Mouse (Mus musculus): ENCODE results near the gene Plekhg2.

Gene Plekhg2

DNA sequence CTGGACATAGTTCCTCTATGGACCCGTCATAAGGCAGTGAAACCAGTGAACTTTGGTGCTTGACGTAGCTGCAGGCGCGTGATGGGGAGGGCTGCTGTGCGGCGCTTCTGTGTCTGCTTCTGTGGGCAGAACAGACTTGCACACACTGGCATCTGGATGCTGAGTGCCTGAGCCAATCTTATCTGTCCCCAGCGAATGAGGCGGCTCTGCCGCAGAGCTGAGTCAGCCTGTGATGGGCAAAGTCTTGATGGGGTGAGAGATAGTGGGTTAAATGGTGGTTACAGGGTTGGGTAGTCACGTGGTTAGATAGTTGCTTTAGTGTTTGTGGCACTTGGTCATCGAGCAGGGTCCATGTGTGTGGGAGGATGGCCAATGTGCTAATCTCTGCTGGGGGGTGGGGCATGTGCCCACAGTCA, 10.6 kb upstream of the Plekhg2 start:
- peak; percentile 87 for DNase-seq (ENCODE audit: low spot score)

DNA sequence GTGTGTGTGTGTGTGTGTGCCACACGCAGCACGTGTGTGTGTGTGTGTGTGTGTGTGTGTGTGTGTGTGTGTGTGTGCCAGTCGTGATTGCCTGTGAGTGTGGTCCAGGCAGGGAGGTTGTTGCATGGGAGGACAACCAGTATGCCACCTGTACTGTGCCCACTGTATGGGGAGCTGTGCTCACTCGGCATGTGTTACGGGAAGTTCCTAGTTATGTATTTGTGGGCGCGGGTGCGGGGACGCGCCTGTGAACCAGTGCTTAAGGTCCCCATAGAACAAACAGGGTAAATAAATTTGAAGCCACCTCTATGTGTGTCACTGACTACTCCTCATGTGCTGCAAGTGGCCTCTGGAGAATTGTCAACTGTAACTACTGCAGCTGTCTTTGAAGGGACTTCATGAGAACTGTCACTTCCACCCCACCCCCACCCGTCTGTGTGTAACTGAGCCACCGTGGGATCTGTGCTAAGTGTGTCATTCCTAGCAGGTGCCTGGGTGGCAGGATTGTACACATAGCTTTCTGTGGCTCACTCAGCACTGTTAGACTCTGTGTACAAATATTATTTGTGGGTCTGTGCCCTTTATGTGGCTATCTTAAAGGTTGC, 10.1 kb upstream of the Plekhg2 start:
- DNase-seq (ENCODE audit: low spot score): no peak

DNA sequence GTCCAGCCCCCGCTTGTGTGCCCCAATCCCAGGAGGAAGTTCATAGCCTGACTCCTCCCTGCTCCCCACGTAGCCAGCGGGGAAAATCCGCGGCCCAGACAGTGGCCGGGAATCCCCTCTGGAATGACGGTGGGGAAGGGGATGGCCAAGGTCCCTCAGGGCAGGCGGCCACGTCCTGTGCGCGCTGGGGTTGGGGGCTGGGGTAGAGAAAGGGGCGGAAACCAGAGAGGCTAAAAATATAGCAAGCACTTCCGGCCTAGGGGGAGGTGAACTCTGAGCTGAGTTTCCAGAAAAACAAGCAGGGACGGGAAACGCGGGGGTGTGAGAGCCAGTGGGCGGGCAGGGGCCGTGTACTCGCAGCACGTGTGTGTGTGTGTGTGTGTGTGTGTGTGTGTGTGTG, 9.5 kb upstream of the Plekhg2 start:
- DNase-seq (ENCODE audit: low spot score): peak; percentile 97

DNA sequence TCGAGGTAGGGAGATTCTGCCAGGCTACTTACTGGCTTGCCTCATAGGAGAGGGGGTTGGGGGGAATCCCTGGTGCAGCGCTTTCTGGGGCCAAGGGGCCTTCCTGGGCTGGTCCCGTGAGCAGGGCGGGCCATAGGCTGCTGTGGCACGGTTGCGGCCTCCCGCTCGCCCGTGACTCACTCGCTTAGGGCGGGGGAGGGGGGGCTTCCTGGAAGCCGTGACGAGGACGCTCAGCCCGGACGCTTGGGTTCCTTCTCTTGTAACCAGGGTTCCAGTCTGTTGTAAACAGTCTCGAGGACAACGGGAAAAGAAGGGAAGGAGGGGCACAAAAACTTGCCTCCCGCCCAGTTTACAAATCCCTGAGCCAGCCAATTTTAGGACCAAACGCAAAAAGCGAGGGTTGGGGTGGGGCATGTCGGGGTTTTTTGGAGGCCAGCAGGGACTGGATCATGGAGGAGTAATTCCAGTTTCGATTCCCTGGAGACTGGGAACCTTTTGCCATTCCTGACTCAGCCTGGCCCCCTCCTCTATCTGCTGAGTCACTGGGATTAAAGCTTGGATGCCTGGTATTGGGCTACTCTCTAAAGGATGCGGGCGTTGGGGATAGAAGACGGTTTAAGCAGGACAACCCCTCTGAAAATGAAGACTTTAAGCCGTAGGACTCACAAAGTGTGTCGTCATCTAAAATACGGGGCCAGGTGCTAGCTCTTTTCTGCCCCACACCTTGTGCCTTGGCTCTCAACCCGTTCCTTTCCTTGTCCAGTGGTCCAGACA, 8.8 kb upstream of the Plekhg2 start:
- peak; percentile 95 for DNase-seq (ENCODE audit: low spot score)

DNA sequence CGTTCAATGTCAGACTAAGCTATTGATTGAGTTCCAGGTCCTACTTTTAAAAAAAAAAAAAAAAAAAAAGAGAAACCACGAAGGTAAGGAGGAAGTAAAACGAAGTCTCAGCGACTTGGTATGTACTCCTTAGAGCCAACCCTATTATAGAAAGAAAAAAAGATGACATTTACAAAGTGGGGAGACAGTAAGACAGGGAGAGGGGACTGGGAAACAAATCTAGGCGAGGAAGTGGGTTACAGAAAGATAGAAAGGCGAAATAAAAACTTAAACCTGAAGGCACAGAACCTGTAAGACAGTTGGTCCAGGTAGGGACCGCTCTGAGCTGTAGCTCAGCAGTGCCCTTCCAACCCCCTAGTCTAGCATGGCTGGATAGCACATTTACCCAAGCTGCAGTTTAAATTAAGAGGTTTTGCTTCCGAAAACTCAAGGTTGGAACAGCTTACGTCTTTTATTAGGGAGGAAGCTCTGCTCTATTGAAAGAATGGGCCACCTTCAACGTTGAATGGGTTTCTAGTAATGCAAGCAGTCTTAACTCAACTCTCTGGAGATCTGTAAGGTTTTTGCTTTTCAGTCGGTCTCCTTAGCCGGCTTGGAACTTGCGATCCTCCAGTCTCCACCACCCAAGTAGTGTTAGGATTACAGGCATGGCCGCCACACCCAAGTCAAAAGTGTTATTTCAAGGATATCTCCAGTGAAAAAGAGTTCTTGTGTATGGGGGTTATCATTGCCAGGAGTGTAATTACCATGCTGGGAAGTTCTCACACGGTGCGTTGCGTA, 8.0 kb upstream of the Plekhg2 start, which contains the start of gene Zfp36:
Gene Zfp36, minus strand, starts transcription at position 17 of the 780 bp plus-strand sequence.
- no peak for DNase-seq (ENCODE audit: low spot score)

DNA sequence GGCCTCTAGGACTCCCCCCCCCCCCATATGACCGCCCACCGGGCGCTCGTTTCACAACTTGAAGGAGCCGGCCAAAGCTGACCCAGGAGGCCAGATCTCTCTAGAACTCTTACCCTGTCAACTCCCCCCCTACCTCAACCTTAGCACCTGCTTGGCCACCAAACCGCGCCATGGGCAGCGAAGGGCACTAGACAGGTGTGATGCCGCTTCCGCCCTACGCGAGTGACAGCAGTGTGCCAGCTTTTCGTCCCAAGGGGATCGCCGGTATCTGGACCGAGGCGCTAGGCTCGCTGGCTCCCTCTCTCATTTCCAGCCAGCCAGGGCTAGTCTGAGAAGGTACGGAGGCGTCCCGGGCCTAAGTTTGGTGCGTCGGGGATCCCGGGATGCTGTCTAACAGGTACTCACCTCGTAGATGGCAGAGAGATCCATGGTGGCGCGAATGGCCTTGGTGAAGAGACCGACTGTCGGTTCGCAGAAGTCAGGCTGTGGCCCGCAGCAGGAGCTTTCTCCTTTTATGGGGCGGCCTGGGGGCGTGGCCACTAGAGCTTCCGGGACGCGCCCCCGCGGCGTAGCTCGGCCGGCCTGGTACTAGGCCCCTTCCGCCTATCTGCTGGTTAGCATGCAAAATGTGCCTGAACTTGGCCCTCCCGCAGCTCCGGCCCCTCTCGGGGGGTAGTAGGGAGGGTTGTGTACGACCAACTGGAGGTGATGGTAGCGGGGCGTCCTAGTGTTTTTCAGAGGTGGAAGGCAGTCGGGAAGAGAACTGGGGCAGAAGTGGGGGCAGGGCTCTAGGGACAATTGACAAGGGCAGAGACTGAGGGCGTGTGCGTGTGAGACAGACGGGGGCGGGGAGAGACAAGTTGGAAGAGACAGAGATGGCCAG, 6.6 kb upstream of the Plekhg2 start:
- peak; percentile 93 for DNase-seq (ENCODE audit: low spot score)

DNA sequence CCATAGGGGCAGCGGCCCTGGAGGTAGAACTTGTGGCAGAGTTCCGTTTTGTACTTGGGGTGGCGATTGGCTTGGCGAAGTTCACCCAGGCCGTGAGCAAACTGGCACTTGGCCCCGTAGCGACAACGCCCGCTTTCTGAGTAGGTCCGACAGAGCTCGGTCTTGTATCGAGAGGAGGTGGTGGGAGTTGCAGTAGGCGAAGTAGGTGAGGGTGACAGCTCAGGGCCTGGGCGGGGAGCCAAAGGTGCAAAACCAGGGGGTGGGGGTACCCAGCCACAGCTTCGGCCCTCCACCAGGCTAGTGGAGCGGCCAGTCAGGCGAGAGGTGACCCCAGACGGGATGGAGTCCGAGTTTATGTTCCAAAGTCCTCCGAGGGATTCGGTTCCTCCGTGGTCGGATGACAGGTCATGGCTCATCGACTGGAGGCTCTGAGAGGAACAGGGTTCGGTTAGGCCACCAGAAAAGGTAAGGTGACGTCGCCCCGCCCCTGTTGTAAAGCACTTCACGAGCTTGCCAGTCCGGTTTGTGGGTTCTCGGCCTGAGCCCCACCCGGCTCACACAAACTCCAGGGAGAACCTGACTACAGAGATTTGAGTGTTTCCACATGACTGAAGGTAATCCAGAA, 5.8 kb upstream of the Plekhg2 start:
- DNase-seq (ENCODE audit: low spot score): peak; percentile 47

DNA sequence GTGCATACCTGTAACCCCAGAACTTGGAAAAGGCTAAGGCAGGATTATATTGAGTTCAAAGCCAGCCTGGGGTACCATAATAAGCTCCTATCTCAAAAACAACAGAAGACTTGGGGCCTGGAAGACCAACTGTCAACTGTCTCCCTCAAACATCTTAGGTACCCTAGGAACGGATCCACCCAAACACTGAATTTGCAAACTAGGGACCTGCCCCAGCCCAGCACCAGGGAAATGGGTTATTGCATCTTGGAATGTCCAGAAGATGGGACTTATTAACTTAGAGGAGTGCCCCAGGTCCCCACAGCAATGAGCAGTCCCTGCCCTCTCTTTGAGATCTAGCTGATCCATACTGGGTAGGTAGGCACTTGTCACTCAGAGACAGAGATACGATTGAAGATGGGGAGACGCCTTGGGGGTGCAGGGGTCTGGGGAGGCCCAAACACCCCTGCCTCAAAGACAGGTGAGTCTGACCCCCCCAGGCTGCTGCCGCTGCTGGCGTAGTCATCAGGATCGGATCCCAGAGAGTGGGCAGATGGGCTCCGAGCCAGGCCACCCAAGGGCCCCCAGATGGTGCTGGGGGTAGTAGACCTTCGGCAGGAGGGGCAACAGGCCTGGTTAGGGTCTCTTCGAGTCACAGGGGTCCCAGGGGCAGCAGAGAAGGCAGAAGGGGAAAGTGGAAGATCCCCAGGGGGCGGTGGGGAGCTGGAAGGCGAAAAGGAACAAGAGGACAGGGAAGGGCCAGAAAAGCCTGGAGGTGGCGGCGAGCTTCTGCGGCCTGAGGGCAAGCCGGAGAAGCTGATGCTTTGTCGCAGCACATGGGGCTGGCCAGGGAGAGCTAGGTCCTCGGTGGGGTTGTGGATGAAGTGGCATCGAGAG, 5.0 kb upstream of the Plekhg2 start:
- peak; percentile 22 for DNase-seq (ENCODE audit: low spot score)

DNA sequence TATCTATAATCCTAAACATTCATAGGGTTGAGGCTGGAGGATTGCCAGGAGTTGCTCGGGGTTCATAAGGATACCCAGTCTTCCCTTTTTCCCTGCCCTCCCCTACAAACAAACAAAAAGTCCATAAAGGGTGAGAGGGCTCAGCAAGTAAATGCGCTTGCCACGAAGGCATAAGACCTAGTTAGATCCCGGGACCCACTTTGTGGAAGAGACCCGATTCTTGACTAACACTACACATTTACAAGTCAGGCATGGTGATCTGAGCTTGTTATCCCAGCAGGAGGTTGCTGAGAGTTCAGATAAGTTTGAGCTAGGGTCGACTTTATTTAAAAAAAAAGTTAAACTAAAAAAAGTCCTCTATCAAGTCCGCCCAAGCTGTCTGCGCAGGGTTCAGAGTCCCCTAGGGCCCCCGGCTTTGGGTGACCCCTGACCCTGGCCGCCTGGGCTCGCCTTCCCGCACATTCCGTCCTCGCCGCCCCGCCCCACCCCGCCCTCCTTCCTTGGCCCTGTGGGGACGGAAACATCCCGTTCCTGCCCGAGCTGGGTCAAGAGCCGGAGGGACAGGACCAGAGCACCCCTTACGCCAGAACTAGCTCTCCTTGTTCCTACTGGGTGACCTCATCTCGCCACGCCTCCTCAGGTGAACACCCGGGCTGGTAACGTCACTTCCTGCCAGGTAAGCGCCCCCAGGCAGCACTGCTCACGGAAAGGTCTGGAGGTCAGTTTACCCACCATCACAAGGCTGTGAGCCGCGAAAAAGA, 3.8 kb upstream of the Plekhg2 start:
- DNase-seq (ENCODE audit: low spot score): peak; percentile 78

DNA sequence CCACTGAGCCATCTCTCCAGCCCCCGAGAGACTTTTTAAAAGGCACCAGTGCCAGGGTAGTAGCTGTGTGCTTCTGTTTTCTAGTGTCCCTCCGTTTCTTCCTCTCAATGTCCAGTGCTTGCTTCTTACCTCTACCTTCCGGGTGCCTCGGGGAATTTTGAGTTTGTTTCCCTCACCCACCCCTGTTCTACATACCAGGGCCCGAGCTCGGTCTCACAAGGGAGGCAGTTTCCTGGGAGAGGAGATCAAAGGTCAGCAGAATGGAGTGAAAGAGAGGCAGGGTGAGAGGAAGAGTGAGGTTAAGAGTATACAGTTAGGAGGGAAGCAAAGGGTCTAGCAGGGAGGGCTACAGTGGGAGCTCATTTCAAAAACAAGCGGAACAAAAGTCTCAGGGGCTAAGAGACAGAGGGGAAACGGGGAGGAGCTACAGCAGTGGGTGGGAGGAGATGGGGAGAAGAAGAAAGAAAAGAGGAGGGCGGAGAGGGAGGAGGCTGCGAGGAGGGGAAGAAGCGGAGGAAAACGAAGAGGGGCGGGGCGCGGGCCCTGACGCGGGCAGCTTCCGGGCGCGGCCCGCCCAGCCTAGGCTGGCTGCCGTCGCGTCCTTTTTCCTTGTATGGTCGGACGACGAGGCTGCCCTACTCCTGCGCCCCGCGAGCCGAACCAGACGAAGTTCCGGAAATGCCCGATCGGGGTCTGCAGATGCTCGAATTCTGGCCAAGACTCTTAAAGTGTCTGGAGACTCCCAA, 3.0 kb upstream of the Plekhg2 start:
- peak; percentile 94 for DNase-seq (ENCODE audit: low spot score)

DNA sequence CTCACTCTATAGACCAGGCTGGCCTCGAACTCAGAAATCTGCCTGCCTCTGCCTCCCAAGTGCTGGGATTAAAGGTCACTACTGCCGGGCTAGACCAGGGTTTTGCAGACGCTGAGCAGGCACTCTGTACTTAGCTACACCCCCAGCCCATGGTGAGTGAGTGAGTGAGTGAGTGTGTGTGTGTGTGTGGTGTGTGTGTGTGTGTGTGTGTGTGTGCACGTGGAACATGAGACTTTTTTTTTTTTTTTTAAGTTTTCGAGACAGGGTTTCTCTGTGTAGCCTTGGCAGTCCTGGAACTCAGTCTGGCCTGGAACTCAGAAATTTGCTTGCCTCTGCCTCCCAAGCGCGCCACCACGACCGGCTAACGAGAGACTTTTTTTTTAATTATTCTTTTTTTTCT, 2.2 kb upstream of the Plekhg2 start:
- DNase-seq (ENCODE audit: low spot score): peak; percentile 20

DNA sequence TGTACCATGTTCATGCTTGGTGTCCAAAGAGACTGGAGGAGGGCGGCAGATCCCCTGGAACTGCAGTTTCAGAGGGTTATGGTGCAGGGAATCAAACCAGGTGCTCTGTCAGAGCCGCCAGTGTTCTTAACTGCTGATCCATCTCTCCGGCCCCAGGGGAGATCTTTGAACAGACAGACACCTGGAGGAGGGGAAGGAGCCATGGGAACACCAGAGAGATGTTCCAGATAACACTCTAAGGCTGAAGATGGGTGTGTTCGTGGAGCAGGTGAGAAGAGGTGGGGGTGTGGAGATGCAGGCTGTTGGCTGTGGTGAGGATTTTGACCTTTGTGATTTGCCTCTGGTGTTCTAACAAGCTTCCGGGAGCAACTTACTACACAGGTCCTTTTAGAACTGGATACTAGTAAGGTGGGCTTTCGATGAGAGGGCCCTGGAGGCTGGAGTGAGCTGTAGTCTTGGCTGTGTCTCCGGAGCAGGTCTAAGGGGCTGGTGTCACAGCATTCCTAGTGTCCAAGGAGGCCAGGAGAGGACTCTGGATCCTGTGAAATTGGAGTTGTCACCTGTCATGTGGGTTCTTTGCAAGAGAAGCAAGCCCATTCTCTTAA, 1.6 kb upstream of the Plekhg2 start:
- no peak for DNase-seq (ENCODE audit: low spot score)

DNA sequence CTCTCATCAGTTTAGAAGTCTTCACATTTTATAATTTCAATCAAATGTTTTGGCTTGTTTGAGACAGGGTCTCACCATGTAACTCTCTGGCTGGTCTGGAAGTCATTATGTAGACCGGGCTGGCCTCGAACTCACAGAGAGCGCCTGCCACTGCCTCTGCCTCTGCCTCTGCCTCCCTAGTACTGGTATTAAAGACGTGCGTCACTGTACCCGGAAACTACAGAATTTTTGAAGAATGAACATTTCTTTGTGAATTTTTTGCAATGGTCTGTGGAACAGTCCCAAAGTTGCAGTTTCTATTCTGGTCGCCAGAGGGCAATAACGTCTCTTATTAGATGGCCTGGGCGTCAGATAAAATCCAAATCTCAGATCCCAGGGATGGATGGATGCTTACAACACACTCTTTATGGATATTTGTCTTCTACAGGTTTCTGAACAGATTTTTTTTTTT, 757 bp upstream of the Plekhg2 start:
- DNase-seq (ENCODE audit: low spot score): peak; percentile 88

DNA sequence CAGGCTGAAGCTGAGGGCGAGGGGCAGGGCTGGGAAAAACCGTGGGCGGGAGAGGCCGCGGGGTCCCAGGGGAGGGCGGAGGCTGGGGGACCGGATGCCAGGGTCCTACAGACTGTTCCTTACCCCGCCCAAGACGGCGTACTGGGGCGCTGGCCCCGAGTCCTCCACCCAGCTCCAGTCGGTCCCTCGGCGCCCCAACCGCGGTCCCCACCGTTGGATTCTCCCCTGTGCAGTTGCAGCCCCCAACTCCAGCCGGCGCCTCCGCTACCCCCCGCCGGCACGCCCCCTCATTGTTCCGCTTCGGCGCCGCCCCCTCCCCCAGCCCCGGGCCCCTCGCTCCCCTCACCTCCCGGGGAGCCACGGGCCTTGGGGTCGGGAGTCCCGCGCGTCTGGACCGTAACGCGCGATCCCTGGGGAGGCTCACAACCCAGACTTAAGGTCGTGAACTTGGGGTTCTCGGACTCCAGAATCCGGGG, 847 bp downstream of the Plekhg2 start:
- peak; percentile 42 for DNase-seq (ENCODE audit: low spot score)

DNA sequence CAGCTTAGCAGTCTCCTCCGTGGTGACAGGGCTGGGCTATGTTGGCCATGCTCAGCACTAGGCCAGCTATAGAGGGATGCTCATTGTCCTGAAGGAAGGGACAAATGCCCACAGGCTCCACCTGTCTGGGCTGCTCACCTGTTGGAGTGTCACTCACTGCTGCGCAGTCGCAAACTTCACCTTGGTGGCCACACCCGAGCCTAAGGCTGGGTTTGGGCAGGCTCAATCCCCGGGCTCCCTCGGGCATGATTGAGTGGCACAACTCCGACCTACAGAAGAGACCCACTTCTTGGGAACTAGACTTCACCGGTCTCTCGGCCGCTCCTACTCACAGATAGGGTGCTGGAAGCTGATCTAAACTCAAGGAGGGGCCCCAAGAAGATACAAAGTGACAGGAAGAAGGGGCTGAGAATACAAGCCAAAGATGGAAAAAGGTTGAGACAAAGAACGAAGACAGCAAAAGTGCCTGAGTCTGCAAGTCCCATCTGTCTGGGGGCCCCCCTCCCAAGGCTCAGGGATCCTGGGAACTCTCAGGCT, 1.4 kb downstream of the Plekhg2 start:
- DNase-seq (ENCODE audit: low spot score): peak; percentile 8

DNA sequence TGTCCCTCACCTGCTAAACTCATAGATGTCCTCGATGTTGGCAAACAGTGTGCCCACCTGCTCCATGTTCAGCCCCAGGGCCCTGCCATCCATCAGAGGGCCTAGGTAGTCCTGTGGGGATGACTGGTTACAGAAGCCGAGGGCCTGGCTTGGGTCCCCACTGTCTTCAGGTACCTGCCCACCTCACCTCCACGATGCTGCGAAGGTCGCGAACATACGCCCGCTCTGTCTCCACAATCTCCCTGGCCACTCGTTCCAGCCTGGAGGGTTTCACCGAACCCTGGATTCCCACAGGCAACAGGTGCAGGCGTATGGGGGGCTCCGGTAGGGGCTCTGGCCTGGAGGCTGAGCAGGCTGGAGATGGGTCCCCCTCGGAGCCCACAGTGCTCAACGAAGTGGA, 2.3 kb downstream of the Plekhg2 start:
- no peak for DNase-seq (ENCODE audit: low spot score)

DNA sequence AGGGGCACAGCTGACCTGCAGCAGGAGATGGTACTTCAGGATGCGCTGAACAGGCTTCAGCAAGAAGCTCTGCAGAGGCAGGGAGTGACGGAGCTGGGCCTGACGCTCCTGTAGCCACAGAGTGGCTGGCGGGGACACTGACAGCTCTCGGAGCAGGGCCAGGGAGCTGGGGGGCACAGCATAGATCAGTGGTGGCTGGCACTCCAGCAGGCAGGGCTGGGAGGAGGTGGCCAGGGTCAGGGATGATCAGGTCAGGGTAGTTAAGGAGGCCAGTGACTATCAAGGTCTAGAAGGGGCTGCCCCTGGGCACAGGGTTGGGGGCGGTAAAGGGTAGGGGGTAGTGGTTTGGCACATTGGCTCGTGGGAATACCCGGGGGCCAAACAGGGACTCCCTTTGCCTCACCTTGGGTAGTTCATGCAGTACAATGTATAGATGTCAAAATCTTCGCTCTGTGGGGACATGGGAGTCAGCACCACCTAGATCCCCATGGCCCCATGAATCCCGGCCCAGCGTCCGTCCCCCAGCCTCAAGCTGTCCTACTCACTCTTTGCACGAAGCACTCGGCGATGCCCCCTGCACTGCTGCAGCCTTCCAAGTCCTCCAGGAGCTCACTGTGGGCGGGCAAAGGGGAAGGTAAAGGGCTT, 4.0 kb downstream of the Plekhg2 start:
- DNase-seq (ENCODE audit: low spot score): no peak
